Mouse (Mus musculus) MEL (cell line): ENCODE results near the gene Akap12.

Experiments used
- CTCF ChIP-seq, 3 experiments: IDR thresholded peaks in 2 of 3; conservative IDR thresholded peaks in 1 of 3; 2 replicates each; pipeline ENCODE4 v1.5.1; 2011 to 2012; ENCODE audit warnings: low read length in 3 of 3, low read depth in 2 of 3, mild to moderate bottlenecking in 2 of 3, improper control_type of control experiment in 1 of 3, inconsistent platforms in 1 of 3, mixed read lengths in 1 of 3, moderate library complexity in 1 of 3; ENCODE audit not compliant: control insufficient read depth in 1 of 3, insufficient read depth in 1 of 3, poor library complexity in 1 of 3, severe bottlenecking in 1 of 3
- ELF1 ChIP-seq: IDR thresholded peaks from 2 replicates; pipeline ENCODE4 v1.6.1; 2014; ENCODE audit warnings: low read depth, mild to moderate bottlenecking, inconsistent platforms, low read length, improper control_type of control experiment, moderate library complexity
- GATA1 ChIP-seq: IDR thresholded peaks from 2 replicates; pipeline ENCODE4 v1.6.1; 2011; ENCODE audit warnings: low read depth, low read length, improper control_type of control experiment
- HCFC1 ChIP-seq: IDR thresholded peaks from 2 replicates; pipeline ENCODE4 v1.6.1; 2012; ENCODE audit warnings: low read depth, mild to moderate bottlenecking, inconsistent platforms, low read length, improper control_type of control experiment, moderate library complexity
- JUND ChIP-seq: IDR thresholded peaks from 2 replicates; pipeline ENCODE4 v1.6.1; 2011; ENCODE audit warnings: low read depth, mild to moderate bottlenecking, improper control_type of control experiment, low read length
- MAFK ChIP-seq: IDR thresholded peaks from 2 replicates; pipeline ENCODE4 v1.6.1; 2011; ENCODE audit warnings: low read depth, mild to moderate bottlenecking, low read length, improper control_type of control experiment, borderline replicate concordance
- MAZ ChIP-seq: IDR thresholded peaks from 2 replicates; pipeline ENCODE4 v1.6.1; 2012; ENCODE audit warnings: low read depth, mild to moderate bottlenecking, inconsistent platforms, low read length, improper control_type of control experiment
- MXI1 ChIP-seq: IDR thresholded peaks from 2 replicates; pipeline ENCODE4 v1.6.1; 2011; ENCODE audit warnings: mild to moderate bottlenecking, low read depth, low read length, improper control_type of control experiment
- NRF1 ChIP-seq: IDR thresholded peaks from 2 replicates; pipeline ENCODE4 v1.6.1; 2014; ENCODE audit warnings: low read depth, mild to moderate bottlenecking, inconsistent platforms, low read length, improper control_type of control experiment, moderate library complexity; ENCODE audit not compliant: poor library complexity, insufficient read depth, severe bottlenecking
- POLR2A ChIP-seq, 2 experiments: IDR thresholded peaks; 2 replicates each; pipeline ENCODE4 v1.6.1; 2011 to 2012; ENCODE audit warnings: low read length in 2 of 2, mild to moderate bottlenecking in 2 of 2, control low read depth in 1 of 2, improper control_type of control experiment in 1 of 2, low read depth in 1 of 2, moderate library complexity in 1 of 2; ENCODE audit not compliant: control insufficient read depth in 1 of 2, insufficient read depth in 1 of 2, poor library complexity in 1 of 2
- POLR2AphosphoS2 ChIP-seq: IDR thresholded peaks from 2 replicates; pipeline ENCODE4 v1.6.1; 2011; ENCODE audit warnings: low read length, improper control_type of control experiment
- RAD21 ChIP-seq: IDR thresholded peaks from 2 replicates; pipeline ENCODE4 v1.6.1; 2011; ENCODE audit warnings: mild to moderate bottlenecking, low read depth, low read length, improper control_type of control experiment
- RCOR1 ChIP-seq: IDR thresholded peaks from 2 replicates; pipeline ENCODE4 v1.6.1; 2012; ENCODE audit warnings: low read depth, mild to moderate bottlenecking, inconsistent platforms, low read length, improper control_type of control experiment
- TCF12 ChIP-seq: IDR thresholded peaks from 2 replicates; pipeline ENCODE4 v1.6.1; 2014; ENCODE audit warnings: low read depth, mild to moderate bottlenecking, inconsistent platforms, low read length, improper control_type of control experiment, moderate library complexity

DNA sequence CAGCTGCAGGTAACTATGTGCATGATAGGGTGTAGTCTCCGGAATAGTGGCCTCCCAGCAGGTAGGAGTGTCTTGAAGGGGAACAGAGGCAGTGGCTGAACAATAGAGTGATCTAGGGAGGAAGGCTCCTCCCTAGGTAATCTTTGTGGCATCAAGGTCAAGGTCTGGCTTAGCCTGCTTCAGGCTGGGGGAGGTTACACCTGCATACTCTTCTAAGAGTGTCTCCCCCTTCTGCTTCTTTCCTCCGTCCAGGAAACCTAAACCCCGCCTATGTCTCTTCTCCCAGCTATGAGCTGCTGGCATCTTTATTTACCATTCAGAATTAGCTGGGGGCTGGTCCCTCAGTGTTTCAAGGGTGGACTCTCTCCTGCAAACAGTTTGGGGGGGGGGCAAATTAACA is 23.5 kb downstream of the Akap12 start:
- TF ChIP-seq ELF1 (no peak), CTCF (IDR thresholded peaks at IDR 0.05 in 2 of 3, conservative IDR thresholded peaks at IDR 0.05 in 1 of 3; ENCODE audit: control insufficient read depth in 1 of 3, insufficient read depth in 1 of 3, low read depth in 2 of 3, low read length in 3 of 3, poor library complexity in 1 of 3, severe bottlenecking in 1 of 3) (no peak), POLR2A (IDR thresholded peaks at IDR 0.05; ENCODE audit: control insufficient read depth in 1 of 2, insufficient read depth in 1 of 2, low read depth in 1 of 2, low read length in 2 of 2, poor library complexity in 1 of 2) (no peak), POLR2AphosphoS2 (no peak), MAZ (no peak), TCF12 (no peak), GATA1 (no peak), HCFC1 (no peak), NRF1 (no peak), JUND (no peak), RAD21 (no peak), MXI1 (no peak), RCOR1 (no peak), MAFK (no peak)
